In genomic region chr7:132873043-132873442, GRCm38 (mm10) we compare ENCODE assay signal across 29 mouse cellular contexts. TPM values are rescaled to one million over a fixed set of nuclear protein-coding genes. Genes with fewer than 3 reads are reported as not detected.
DNase-seq lines count a peak whose midpoint lies in the region; ATAC-seq and TF ChIP-seq lines count a peak whose summit lies in the region.
"Had no signal": no experiment of that assay in that cellular context is flagged by ENCODE, and none has a peak within 500 bp of the region (broad histone marks: within the 10 kb centered on the region; RNA-seq: fewer than 3 reads in every experiment).

No protein-coding gene starts in this region.

- no peak for TF ChIP-seq POLR2A in thymus, adult 2 months (IDR thresholded peaks at IDR 0.05; ENCODE audit: control insufficient read depth, extremely low read depth, insufficient read depth, low read length, poor library complexity)

- intact Hi-C loops in gastrocnemius, postnatal 14 days (cut with DNase I; ENCODE audit: low total_unique reads), result no loop called here
- intact Hi-C loops in left cerebral cortex, postnatal 4 days (cut with DNase I), result loop anchor here (10.0 kb wide), 2 partner anchors 112 to 772 kb away; no protein-coding TSS in a partner anchor

- no peak for TF ChIP-seq CTCF in thymus, adult 2 months (IDR thresholded peaks at IDR 0.05; ENCODE audit: borderline replicate concordance, control insufficient read depth, extremely low read depth, insufficient read depth, low read length, poor library complexity)

- peaks cover 5% of the 10 kb centered on the region for H3K4me1 ChIP-seq in thymus, adult 2 months (replicated peaks; ENCODE audit: control insufficient read depth, insufficient read depth, low read length)
- H3K4me1 ChIP-seq: embryonic facial prominence, embryonic 12.5 days; heart, embryonic 10.5 days; limb, embryonic 13.5 days; stomach, embryonic 15.5 days had no signal

- no peaks in the 10 kb centered on the region for H3K27me3 ChIP-seq in thymus, adult 2 months (ENCODE audit: control insufficient read depth, insufficient read depth, low read length)
- H3K27me3 ChIP-seq: embryonic facial prominence, embryonic 12.5 days; limb, embryonic 13.5 days; liver, embryonic 12.5 days; stomach, embryonic 15.5 days had no signal

- 37% methylated on average over 2 of the region's 2 CpGs for WGBS in thymus, adult 2 months

- H3K4me3 ChIP-seq in thymus, adult 2 months (ENCODE audit: control insufficient read depth, insufficient read depth, low read length), result no peak overlapping the region
- H3K4me3 ChIP-seq: embryonic facial prominence, embryonic 12.5 days; heart, embryonic 10.5 days; left cerebral cortex, adult 2 months; limb, embryonic 13.5 days; liver, embryonic 12.5 days; stomach, embryonic 15.5 days had no signal

- DNase-seq in gastrocnemius, adult 18-20 months (ENCODE audit: low spot score), result peak; percentile 44
- no peak for DNase-seq in gastrocnemius, postnatal 14 days
- peak; percentile 26 for DNase-seq in thymus, postnatal 0 days (ENCODE audit: low spot score)
- no peak for DNase-seq in thymus, adult 2 months
- DNase-seq in naive thymus-derived CD4-positive, alpha-beta T cell, adult 2 months (ENCODE audit: low read depth), result peak; percentile 27
- DNase-seq in layer of hippocampus, adult 11-12 months (ENCODE audit: low spot score), result no peak
- DNase-seq in left cerebral cortex, postnatal 4 days, result no peak
- DNase-seq: adrenal gland, adult 8-10 months; cerebellum, adult 11 months; cerebellum, adult 9-10 months; cerebellum, postnatal 36 days; embryo, embryonic 11 days; heart, adult 11 months; heart, postnatal 4 days; kidney, postnatal 14 days; lung, adult 2 months; lung, postnatal 10 days had no signal

- no peak overlapping the region for H3K27ac ChIP-seq in thymus, adult 2 months (ENCODE audit: control insufficient read depth, insufficient read depth, low read length)
- H3K27ac ChIP-seq: embryonic facial prominence, embryonic 12.5 days; heart, embryonic 10.5 days; hindbrain, embryonic 14.5 days; left cerebral cortex, adult 2 months; limb, embryonic 13.5 days; liver, embryonic 12.5 days; macrophage; stomach, embryonic 15.5 days had no signal

- peak; percentile 92 for ATAC-seq in common myeloid progenitor, adult 5-6 weeks (replicated peaks; ENCODE audit: low read depth, poor library complexity, severe bottlenecking)
- ATAC-seq: forebrain, embryonic 14.5 days; intestine, postnatal 0 days; liver, embryonic 12.5 days; midbrain, embryonic 16.5 days had no signal

- H3K36me3 ChIP-seq in thymus, adult 2 months (ENCODE audit: control insufficient read depth, insufficient read depth, low read length), result peaks cover 53% of the 10 kb centered on the region

RNA-seq across cellular contexts. Expression of gene Abraxas2, which starts 14.0 kb away (rescaled TPM):
- total RNA-seq in gastrocnemius, adult 18-20 months (2021), result 10 to 100 TPM; 25.4 to 25.9 TPM
- total RNA-seq in gastrocnemius, postnatal 14 days (2021), result 10 to 100 TPM; 18.3 to 20.2 TPM
- 29.7 and 34.6 TPM in 2 replicates for polyA plus RNA-seq in thymus, postnatal 0 days (2015; fragmentation: Nextera tagmentation; extraction: Ambion mirVana)
- polyA plus RNA-seq in thymus, adult 2 months (2012; rRNA removed), result 12.7 and 12.8 TPM in 2 replicates
- total RNA-seq in common myeloid progenitor, adult 5-6 weeks (2017), result 37.6 and 41.9 TPM in 2 replicates
- total RNA-seq in left cerebral cortex, postnatal 4 days (2021), result 10 to 100 TPM; 27.5 to 29.9 TPM

RNA-seq across cellular contexts. Expression of gene Eef1akmt2, which starts 20.6 kb away (rescaled TPM):
- 1 to 10 TPM; 5.8 to 7.6 TPM for total RNA-seq in gastrocnemius, adult 18-20 months (2021)
- 1 to 10 TPM; 7.5 to 7.8 TPM for total RNA-seq in gastrocnemius, postnatal 14 days (2021)
- 74.9 and 77.4 TPM in 2 replicates for polyA plus RNA-seq in thymus, postnatal 0 days (2015; fragmentation: Nextera tagmentation; extraction: Ambion mirVana)
- 7.0 and 8.7 TPM in 2 replicates for polyA plus RNA-seq in thymus, adult 2 months (2012; rRNA removed)
- 56.3 and 77.1 TPM in 2 replicates for total RNA-seq in common myeloid progenitor, adult 5-6 weeks (2017)
- total RNA-seq in left cerebral cortex, postnatal 4 days (2021), result 10 to 100 TPM; 41.2 to 41.6 TPM

RNA-seq across cellular contexts. Expression of gene Zranb1, which starts 57.9 kb away (rescaled TPM):
- total RNA-seq in gastrocnemius, adult 18-20 months (2021), result 10 to 100 TPM; 51.3 to 56.9 TPM
- 10 to 100 TPM; 29.7 to 37.1 TPM for total RNA-seq in gastrocnemius, postnatal 14 days (2021)
- 9.7 and 12.7 TPM in 2 replicates for polyA plus RNA-seq in thymus, postnatal 0 days (2015; fragmentation: Nextera tagmentation; extraction: Ambion mirVana)
- 8.5 TPM in 2 replicates for polyA plus RNA-seq in thymus, adult 2 months (2012; rRNA removed)
- total RNA-seq in common myeloid progenitor, adult 5-6 weeks (2017), result 50.8 and 58.6 TPM in 2 replicates
- 10 to 100 TPM; 55.0 to 58.3 TPM for total RNA-seq in left cerebral cortex, postnatal 4 days (2021)

RNA-seq across cellular contexts. Expression of gene Fam53b, which starts 59.4 kb away (rescaled TPM):
- total RNA-seq in gastrocnemius, adult 18-20 months (2021), result 10 to 100 TPM; 25.7 to 30.2 TPM
- 10 to 100 TPM; 19.5 to 24.1 TPM for total RNA-seq in gastrocnemius, postnatal 14 days (2021)
- polyA plus RNA-seq in thymus, postnatal 0 days (2015; fragmentation: Nextera tagmentation; extraction: Ambion mirVana), result 30.5 and 37.7 TPM in 2 replicates
- 104 and 122 TPM in 2 replicates for polyA plus RNA-seq in thymus, adult 2 months (2012; rRNA removed)
- 10.6 and 19.9 TPM in 2 replicates for total RNA-seq in common myeloid progenitor, adult 5-6 weeks (2017)
- total RNA-seq in left cerebral cortex, postnatal 4 days (2021), result 10 to 100 TPM; 13.4 to 13.8 TPM

Comparison
In these comparisons a context has a peak if more than half of its experiments do, and no peak if none do; other contexts are left out.
1. DNase-seq: peak in gastrocnemius, adult 18-20 months (single experiment), thymus, postnatal 0 days (single experiment) and naive thymus-derived CD4-positive, alpha-beta T cell, adult 2 months (single experiment); none in gastrocnemius, postnatal 14 days (single experiment), thymus, adult 2 months (single experiment), layer of hippocampus, adult 11-12 months (single experiment) and left cerebral cortex, postnatal 4 days (single experiment).